Mouse (Mus musculus) WW6 (cell line): ENCODE measurements around the gene Ccdc8.

Source experiments
- DNase-seq: peaks from one replicate; pipeline ENCODE4 v3.0.0-alpha.2; 2013; ENCODE audit warnings: low read depth, low spot score

Ccdc8 gene

GRCm38 (mm10) chr7:17010010-17010347 lies 17.5 kb downstream of the Ccdc8 start:
- DNase-seq: no peak

- no peak for DNase-seq
These were observed 19.5 kb downstream of the Ccdc8 start for GRCm38 (mm10) chr7:17011909-17012590.

GRCm38 (mm10) chr7:17015381-17015780 lies 22.9 kb downstream of the Ccdc8 start:
- DNase-seq: no peak

GRCm38 (mm10) chr7:17017036-17017435 lies 24.5 kb downstream of the Ccdc8 start:
- no peak for DNase-seq

GRCm38 (mm10) chr7:17017921-17018320 lies 25.4 kb downstream of the Ccdc8 start:
- no peak for DNase-seq

- DNase-seq: no peak
These were observed 27.1 kb downstream of the Ccdc8 start for GRCm38 (mm10) chr7:17019426-17020166.

- no peak for DNase-seq
These were observed 29.7 kb downstream of the Ccdc8 start for GRCm38 (mm10) chr7:17022176-17022575.

- DNase-seq: no peak
These were observed 31.2 kb downstream of the Ccdc8 start for GRCm38 (mm10) chr7:17023701-17024100.

- DNase-seq: no peak
These were observed 31.6 kb downstream of the Ccdc8 start for GRCm38 (mm10) chr7:17024141-17024540.

- no peak for DNase-seq
These were observed 32.5 kb downstream of the Ccdc8 start for GRCm38 (mm10) chr7:17024814-17025504.

GRCm38 (mm10) chr7:17025505-17025894 lies 33.0 kb downstream of the Ccdc8 start:
- DNase-seq: no peak

- DNase-seq: no peak
These were observed 33.6 kb downstream of the Ccdc8 start for GRCm38 (mm10) chr7:17025896-17026622.

GRCm38 (mm10) chr7:17026710-17027587 lies 34.4 kb downstream of the Ccdc8 start:
- DNase-seq: peak; percentile 73

- DNase-seq: peak; percentile 68
These were observed 35.3 kb downstream of the Ccdc8 start, which contains the start of gene Ppp5c for GRCm38 (mm10) chr7:17027588-17028343. Gene Ppp5c (minus strand): TSS chr7:17027924.

- no peak for DNase-seq
These were observed 36.4 kb downstream of the Ccdc8 start for GRCm38 (mm10) chr7:17028923-17029322.

- DNase-seq: no peak
These were observed 37.7 kb downstream of the Ccdc8 start for GRCm38 (mm10) chr7:17030239-17030638.

- no peak for DNase-seq
These were observed 45.6 kb downstream of the Ccdc8 start for GRCm38 (mm10) chr7:17038018-17038695.

GRCm38 (mm10) chr7:17039373-17039772 lies 46.9 kb downstream of the Ccdc8 start:
- DNase-seq: no peak

- DNase-seq: no peak
These were observed 53.2 kb downstream of the Ccdc8 start for GRCm38 (mm10) chr7:17045743-17046142.
